Mouse (Mus musculus) embryo, embryonic 10.5 days (tissue): ENCODE data around the gene Becn1.

Experiments
- DNase-seq: peaks from one replicate; pipeline ENCODE4 v3.0.0-alpha.2; 2015; ENCODE audit warnings: low spot score

The Becn1 gene

GRCm38 (mm10) chr11:101269577-101270116, 32.4 kb downstream of the Becn1 start:
- DNase-seq = peak; percentile 62

- no peak for DNase-seq
Observed at GRCm38 (mm10) chr11:101265906-101266305, 36.2 kb downstream of the Becn1 start.

- DNase-seq = peak; percentile 64
Observed at GRCm38 (mm10) chr11:101264954-101265471, 37.1 kb downstream of the Becn1 start.

GRCm38 (mm10) chr11:101263989-101264280, 38.2 kb downstream of the Becn1 start:
- peak; percentile 50 for DNase-seq

GRCm38 (mm10) chr11:101263138-101263988, 38.7 kb downstream of the Becn1 start:
- DNase-seq = peak; percentile 47

- peak; percentile 56 for DNase-seq
Observed at GRCm38 (mm10) chr11:101262272-101262967, 39.7 kb downstream of the Becn1 start.

- no peak for DNase-seq
Observed at GRCm38 (mm10) chr11:101260826-101261380, 41.2 kb downstream of the Becn1 start.

- DNase-seq = peak; percentile 74
Observed at GRCm38 (mm10) chr11:101259948-101260825, 41.9 kb downstream of the Becn1 start, which contains the start of gene Wnk4. Gene Wnk4 (plus strand): TSS chr11:101260567.

- no peak for DNase-seq
Observed at GRCm38 (mm10) chr11:101259261-101259712, 42.8 kb downstream of the Becn1 start.

GRCm38 (mm10) chr11:101255826-101256775, 46.0 kb downstream of the Becn1 start:
- no peak for DNase-seq

- peak; percentile 92 for DNase-seq
Observed at GRCm38 (mm10) chr11:101253613-101254389, 48.3 kb downstream of the Becn1 start, which contains the start of gene Vps25. Gene Vps25 (plus strand): TSS chr11:101253707.

- peak; percentile 48 for DNase-seq
Observed at GRCm38 (mm10) chr11:101252941-101253340, 49.1 kb downstream of the Becn1 start.

GRCm38 (mm10) chr11:101251031-101251430, 51.1 kb downstream of the Becn1 start:
- no peak for DNase-seq

GRCm38 (mm10) chr11:101248258-101248994, 53.7 kb downstream of the Becn1 start:
- peak; percentile 83 for DNase-seq

GRCm38 (mm10) chr11:101247521-101248030, 54.5 kb downstream of the Becn1 start:
- DNase-seq = no peak

- DNase-seq = no peak
Observed at GRCm38 (mm10) chr11:101246702-101247012, 55.4 kb downstream of the Becn1 start.

GRCm38 (mm10) chr11:101245855-101246701, 56.0 kb downstream of the Becn1 start, which contains the start of gene Ramp2:
Gene Ramp2 (plus strand): TSS chr11:101246028.
- DNase-seq = peak; percentile 59
